Mouse (Mus musculus): ENCODE measurements around the gene Slc29a2. TPM values are rescaled to one million over a fixed set of nuclear protein-coding genes. Genes with fewer than 3 reads are reported as not detected.

Gene Slc29a2
- total RNA-seq, 1 experiment from 2014 or later, result 2.3 TPM

GRCm38 (mm10) chr19:5051515-5051914, 27.9 kb downstream of the Slc29a2 start:
- ATAC-seq (replicated peaks in 1 of 2; ENCODE audit: insufficient read depth in 1 of 2, low FRiP score in 2 of 2, low TSS enrichment in 1 of 2, low read depth in 1 of 2, poor library complexity in 2 of 2, severe bottlenecking in 2 of 2), result no peak

DNA sequence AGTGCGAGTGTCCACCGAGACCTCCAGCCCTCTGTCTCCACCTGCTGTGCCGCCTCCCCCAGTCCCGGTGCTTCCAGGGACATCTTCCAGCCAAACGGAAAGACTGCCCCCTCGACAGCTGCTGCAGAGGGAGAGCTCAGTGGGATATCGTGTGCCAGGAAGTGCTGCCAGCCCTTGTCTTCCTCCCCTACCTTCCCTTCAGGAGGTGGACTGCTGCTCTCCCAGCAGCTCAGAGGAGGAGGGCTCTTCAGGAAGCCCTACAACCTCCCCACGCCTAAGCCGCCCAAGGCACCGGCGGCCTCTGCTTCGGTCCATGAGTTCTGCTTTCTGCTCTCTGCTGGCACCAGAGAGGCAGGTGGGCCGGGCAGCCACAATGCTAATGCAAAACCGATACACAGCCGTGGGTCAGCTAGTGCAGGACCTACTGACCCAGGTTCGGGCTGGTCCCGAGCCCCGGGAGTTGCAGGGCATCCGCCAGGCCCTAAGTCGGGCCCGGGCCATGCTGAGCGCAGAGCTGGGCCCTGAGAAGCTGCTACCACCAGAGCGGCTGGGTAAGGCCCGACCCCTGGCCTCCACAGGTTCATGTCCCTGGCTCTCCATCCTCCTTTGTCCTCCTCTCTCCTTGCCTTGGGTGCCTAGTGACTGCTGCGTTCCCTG, 28.6 kb downstream of the Slc29a2 start:
- ATAC-seq (replicated peaks in 1 of 2; ENCODE audit: insufficient read depth in 1 of 2, low FRiP score in 2 of 2, low TSS enrichment in 1 of 2, low read depth in 1 of 2, poor library complexity in 2 of 2, severe bottlenecking in 2 of 2), result 0 out of 4 replicates have a peak, but pooled peaks of 1 of the 2 experiments have one; percentile 22

DNA sequence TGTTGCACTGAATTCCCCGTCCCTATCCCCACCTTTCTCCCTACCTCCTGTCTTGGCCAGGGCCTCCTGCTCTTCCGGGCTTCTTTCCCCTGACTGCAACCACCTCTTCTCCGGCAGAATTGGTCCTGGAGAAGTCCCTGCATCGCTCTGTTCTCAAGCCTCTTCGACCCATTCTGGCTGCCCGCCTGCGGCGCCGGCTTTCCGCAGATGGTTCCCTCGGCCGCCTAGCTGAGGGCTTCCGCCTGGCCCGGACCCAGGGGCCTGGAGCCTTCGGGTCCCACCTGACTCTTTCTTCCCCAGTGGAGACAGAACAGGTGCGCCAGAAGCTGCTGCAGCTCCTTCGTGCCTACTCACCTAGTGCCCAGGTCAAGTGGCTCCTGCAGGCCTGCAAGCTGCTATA, 29.2 kb downstream of the Slc29a2 start:
- ATAC-seq (replicated peaks in 1 of 2; ENCODE audit: insufficient read depth in 1 of 2, low FRiP score in 2 of 2, low TSS enrichment in 1 of 2, low read depth in 1 of 2, poor library complexity in 2 of 2, severe bottlenecking in 2 of 2), result no peak

DNA sequence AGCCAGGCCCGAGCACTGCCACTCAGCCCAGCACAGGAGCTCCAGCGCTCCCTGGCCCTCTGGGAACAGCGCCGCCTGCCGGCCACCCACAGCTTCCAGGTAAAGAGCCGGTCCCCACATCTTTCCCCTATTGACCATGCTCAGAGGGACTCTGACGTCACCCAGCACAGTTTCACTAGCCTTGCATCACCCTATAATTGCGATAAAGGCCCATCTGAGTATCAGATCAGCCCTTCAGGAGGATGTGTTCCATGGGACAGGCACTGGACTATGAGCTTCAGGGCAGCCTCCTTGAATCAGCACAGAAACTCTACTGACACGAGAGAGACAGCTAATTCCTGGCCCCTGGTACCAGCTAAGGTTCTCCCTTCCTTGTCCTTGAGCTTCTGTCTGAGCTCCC, 30.2 kb downstream of the Slc29a2 start:
- no peak; a peak in 1 of 4 replicates for ATAC-seq (replicated peaks in 1 of 2; ENCODE audit: insufficient read depth in 1 of 2, low FRiP score in 2 of 2, low TSS enrichment in 1 of 2, low read depth in 1 of 2, poor library complexity in 2 of 2, severe bottlenecking in 2 of 2)

DNA sequence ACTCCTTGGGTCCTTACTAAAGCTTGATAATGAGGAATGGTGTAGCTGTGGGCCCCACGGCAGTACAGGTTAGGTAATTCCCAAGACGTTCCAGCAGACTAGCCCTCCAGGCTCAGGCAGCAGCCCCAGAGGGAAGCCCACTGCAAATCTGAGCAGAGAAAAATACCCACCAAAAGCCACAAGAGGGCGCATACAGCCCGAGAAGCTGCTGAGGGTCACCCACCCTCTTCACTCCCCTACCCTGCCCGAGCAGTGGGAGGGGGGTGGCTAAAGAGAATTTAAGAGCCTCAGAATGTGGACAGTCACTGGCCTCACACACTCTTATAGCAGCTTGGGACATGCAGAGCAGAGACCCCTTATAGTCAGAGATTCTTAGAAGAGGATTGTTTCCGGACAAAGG, 32.6 kb downstream of the Slc29a2 start:
- ATAC-seq (replicated peaks in 1 of 2; ENCODE audit: insufficient read depth in 1 of 2, low FRiP score in 2 of 2, low TSS enrichment in 1 of 2, low read depth in 1 of 2, poor library complexity in 2 of 2, severe bottlenecking in 2 of 2), result peak; percentile 40 to 51; a peak in 2 of 4 replicates

DNA sequence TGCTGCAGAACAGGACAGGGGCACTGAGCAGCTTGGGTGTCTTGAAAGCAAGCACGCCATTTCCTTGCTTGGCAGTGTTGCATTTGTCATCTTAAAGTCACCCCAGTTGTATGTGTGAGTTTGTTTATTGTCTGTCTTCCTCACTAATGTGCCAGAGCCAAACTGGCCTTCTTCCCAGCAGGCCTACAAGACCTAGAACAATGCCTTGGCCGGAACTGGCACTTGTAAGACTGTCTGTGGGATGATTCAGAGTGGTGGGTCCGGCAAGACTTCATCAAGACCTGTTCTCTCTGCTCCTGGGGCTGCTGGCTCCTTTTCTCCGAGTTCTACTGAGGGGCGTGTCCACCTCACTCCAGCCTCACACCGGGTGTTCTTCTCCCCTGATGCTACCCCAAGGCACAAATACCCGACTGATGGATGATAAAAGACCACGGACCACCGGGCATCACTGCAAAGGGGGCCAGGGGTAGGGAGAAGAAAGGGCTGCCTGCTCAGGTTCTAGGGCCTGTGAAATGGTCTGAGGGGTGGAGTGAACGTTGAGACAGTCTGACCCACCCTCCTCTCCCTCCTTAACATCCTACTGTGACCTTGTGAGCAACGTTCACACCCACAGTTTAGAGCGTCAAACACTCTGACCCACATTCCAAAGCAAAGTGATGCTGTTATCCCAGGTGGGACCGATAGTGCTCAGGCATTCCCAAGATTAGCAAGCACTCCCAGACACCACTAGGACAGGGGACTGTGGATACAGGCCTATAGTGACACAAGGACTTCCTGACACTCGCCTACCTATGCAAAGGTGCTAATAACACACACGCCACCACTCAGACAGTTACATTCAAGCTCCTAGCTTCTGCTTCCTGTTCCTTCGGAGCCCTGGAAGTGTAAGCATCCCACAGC, 34.5 kb downstream of the Slc29a2 start:
- ATAC-seq (replicated peaks in 1 of 2; ENCODE audit: insufficient read depth in 1 of 2, low FRiP score in 2 of 2, low TSS enrichment in 1 of 2, low read depth in 1 of 2, poor library complexity in 2 of 2, severe bottlenecking in 2 of 2), result no peak

DNA sequence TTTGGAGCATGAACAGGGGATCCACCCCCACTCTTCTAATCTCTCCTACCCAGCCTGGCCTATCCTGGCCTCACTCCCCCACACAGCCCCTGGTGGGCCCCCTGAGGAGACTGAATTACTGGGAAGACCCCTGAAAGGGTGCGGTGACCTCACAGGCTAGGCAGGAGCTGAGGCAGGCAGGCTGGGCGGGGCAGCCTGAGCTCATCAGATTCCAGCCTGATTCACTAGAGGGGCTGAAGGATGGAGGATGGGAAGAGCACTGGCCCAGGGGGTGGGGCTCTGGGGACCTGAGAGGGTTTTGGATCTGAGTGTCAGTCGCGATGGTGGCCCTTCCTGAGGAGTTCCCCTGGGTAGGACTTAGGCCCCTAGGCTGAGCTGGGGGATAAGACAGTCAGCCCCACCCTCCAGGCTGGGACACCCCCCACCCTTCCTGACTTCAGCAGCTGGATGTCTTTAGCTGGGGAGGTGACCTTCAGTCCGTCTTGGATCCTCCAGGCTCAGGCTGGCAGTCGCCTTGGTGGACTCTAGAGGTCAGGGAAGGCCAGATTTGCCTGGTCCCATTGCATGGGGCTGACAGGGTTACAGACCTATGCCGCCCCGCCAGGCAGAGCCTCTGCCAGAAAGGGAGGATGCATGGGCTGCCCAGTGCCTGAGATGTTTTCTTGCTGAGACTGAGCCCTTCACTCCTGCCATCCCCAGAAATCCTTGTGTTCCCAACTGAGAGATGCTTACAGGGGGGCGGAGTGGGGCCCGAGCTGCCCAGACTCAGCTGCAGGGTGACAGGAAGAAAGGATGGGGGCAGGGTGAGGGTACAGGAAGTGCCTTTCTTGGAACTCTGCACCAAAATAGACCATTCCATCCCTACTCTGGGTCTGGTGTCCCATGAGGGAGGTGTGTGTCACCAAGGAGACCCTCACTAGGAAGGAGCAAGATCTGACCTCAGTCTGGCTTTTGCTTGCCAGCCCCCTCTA, 35.4 kb downstream of the Slc29a2 start:
- no peak for ATAC-seq (replicated peaks in 1 of 2; ENCODE audit: insufficient read depth in 1 of 2, low FRiP score in 2 of 2, low TSS enrichment in 1 of 2, low read depth in 1 of 2, poor library complexity in 2 of 2, severe bottlenecking in 2 of 2)

DNA sequence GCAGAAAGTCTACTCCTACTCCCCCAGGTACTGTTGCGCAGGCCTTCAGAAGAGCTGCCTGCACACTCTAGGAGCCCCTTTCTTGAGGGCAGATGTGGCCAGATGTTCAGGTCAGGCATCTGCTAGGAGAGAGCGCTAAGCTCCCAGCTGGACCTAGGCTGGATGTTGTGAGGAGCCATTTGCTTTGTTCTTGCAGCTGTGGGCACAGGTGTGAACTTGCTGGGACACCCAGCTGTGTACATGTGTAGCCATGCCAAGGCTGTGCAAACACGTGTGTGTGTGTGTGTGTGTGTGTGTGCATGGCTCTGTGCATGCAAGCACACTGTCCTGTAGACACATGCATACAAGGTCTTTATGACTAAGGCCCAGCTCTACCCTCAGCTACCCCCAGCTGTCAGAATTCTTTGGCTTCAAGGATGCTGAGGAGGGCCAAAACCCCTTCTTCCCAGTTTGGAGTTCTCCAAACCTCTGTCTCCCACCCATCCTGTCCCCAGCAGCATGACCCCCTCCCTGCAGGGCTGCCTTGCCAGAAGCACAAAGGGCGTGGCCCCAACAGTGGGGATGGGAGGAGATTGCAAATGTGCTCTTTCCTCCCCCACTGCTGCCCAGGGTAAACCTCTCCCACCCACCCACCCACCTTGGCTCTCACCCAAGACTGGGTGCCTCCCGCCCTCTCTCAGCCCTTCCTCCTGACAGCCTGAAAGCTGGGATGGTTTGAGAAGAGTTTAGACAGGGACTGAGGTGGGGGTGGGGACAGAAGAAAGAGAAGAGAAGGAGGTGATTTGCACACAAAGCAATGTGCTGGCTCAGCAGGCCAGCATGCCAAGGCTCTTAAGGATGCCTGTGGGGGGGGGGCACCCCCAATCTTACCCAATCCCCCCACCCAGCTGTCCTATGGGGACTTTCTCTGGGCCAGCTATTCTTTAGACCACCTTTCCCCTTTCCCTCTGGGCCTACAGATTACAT, 37.0 kb downstream of the Slc29a2 start:
- no peak for ATAC-seq (replicated peaks in 1 of 2; ENCODE audit: insufficient read depth in 1 of 2, low FRiP score in 2 of 2, low TSS enrichment in 1 of 2, low read depth in 1 of 2, poor library complexity in 2 of 2, severe bottlenecking in 2 of 2)

GRCm38 (mm10) chr19:5062041-5062440, 38.4 kb downstream of the Slc29a2 start:
- ATAC-seq (replicated peaks in 1 of 2; ENCODE audit: insufficient read depth in 1 of 2, low FRiP score in 2 of 2, low TSS enrichment in 1 of 2, low read depth in 1 of 2, poor library complexity in 2 of 2, severe bottlenecking in 2 of 2), result no peak

- ATAC-seq (replicated peaks in 1 of 2; ENCODE audit: insufficient read depth in 1 of 2, low FRiP score in 2 of 2, low TSS enrichment in 1 of 2, low read depth in 1 of 2, poor library complexity in 2 of 2, severe bottlenecking in 2 of 2), result no peak
These were observed 38.8 kb downstream of the Slc29a2 start for GRCm38 (mm10) chr19:5062446-5062845.

- no peak for ATAC-seq (replicated peaks in 1 of 2; ENCODE audit: insufficient read depth in 1 of 2, low FRiP score in 2 of 2, low TSS enrichment in 1 of 2, low read depth in 1 of 2, poor library complexity in 2 of 2, severe bottlenecking in 2 of 2)
These were observed 41.4 kb downstream of the Slc29a2 start for GRCm38 (mm10) chr19:5065104-5065503.

- ATAC-seq (replicated peaks in 1 of 2; ENCODE audit: insufficient read depth in 1 of 2, low FRiP score in 2 of 2, low TSS enrichment in 1 of 2, low read depth in 1 of 2, poor library complexity in 2 of 2, severe bottlenecking in 2 of 2), result no peak
These were observed 43.6 kb downstream of the Slc29a2 start for GRCm38 (mm10) chr19:5067040-5067799.

DNA sequence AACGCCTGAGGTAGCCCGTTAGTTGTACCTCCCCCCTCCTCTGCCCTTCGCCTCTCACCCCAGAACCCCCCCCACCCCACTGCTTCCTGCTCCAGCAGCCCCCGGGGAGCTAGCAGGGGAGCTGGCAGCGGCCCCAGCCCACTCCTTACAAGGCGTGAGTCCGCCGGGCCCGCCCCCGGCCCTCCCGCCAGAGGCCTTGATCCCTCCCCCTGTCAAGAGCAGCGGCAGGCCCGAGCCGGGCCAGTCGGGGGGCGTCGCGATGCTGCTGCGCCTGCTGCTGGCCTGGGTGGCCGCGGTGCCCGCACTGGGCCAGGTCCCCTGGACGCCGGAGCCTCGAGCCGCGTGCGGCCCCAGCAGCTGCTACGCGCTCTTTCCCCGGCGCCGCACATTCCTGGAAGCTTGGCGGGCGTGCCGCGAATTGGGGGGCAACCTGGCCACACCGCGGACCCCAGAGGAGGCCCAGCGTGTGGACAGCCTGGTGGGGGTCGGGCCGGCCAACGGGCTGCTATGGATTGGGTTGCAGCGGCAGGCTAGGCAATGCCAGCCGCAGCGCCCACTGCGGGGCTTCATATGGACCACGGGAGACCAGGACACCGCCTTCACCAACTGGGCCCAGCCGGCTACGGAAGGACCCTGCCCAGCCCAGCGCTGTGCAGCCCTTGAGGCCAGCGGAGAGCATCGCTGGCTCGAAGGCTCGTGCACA, 44.4 kb downstream of the Slc29a2 start, which contains the start of gene Cd248:
Gene Cd248, plus strand, starts transcription at position 212 of the 703 bp plus-strand sequence.
- ATAC-seq (replicated peaks in 1 of 2; ENCODE audit: insufficient read depth in 1 of 2, low FRiP score in 2 of 2, low TSS enrichment in 1 of 2, low read depth in 1 of 2, poor library complexity in 2 of 2, severe bottlenecking in 2 of 2), result peak in 1 of 2 experiments; percentile 22; a peak in 1 of 4 replicates

DNA sequence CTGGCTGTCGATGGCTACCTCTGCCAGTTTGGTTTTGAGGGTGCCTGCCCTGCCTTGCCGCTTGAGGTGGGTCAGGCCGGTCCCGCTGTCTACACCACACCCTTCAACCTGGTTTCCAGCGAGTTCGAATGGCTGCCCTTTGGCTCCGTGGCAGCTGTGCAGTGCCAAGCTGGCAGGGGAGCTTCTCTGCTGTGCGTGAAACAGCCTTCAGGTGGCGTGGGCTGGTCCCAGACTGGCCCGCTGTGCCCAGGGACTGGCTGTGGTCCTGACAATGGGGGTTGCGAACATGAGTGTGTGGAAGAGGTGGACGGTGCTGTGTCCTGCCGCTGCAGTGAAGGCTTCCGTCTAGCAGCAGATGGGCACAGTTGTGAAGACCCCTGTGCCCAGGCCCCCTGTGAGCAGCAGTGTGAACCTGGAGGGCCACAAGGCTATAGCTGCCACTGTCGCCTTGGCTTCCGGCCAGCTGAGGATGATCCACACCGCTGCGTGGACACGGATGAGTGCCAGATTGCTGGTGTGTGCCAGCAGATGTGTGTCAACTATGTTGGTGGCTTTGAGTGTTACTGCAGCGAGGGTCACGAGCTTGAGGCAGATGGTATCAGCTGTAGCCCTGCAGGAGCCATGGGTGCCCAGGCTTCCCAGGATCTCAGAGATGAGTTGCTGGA, 45.0 kb downstream of the Slc29a2 start:
- ATAC-seq (replicated peaks in 1 of 2; ENCODE audit: insufficient read depth in 1 of 2, low FRiP score in 2 of 2, low TSS enrichment in 1 of 2, low read depth in 1 of 2, poor library complexity in 2 of 2, severe bottlenecking in 2 of 2), result no peak

DNA sequence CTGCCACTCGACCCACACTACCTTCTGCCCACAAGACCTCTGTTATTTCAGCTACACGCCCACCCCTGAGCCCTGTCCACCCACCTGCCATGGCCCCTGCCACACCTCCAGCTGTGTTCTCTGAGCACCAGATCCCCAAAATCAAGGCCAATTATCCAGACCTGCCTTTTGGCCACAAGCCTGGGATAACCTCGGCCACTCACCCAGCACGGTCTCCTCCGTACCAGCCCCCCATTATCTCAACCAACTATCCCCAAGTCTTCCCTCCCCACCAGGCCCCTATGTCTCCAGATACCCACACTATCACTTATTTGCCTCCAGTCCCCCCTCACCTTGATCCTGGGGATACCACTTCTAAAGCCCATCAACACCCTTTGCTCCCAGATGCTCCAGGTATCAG, 45.8 kb downstream of the Slc29a2 start:
- no peak for ATAC-seq (replicated peaks in 1 of 2; ENCODE audit: insufficient read depth in 1 of 2, low FRiP score in 2 of 2, low TSS enrichment in 1 of 2, low read depth in 1 of 2, poor library complexity in 2 of 2, severe bottlenecking in 2 of 2)

Measured in hematopoietic stem cell, adult 5-6 weeks (primary cell).